Mouse (Mus musculus) layer of hippocampus, postnatal 10 days (tissue): ENCODE data around the gene Gm28042. TPM values are rescaled to one million over a fixed set of nuclear protein-coding genes. Genes with fewer than 3 reads are reported as not detected.

Source experiments
- DNase-seq, 2 experiments: peaks; one replicate each; pipeline ENCODE4 v3.0.0; 2021; ENCODE audit warnings: low spot score in 2 of 2
- long read RNA-seq: library from polyadenylated mRNA; stranded (forward); transcript quantifications from one replicate; pipeline ENCODE4 v2.0.0, GENCODE M21; 2023
- total RNA-seq, 2 experiments: library from RNA; stranded (reverse); gene quantifications; 2 replicates each; pipeline ENCODE4 v1.2.3; 2021

Gene Gm28042
- total RNA-seq = 1 to 10 TPM; 2.2 to 3.1 TPM
- long read RNA-seq, partial matches to known transcripts = 1 of 7 reads
- long read RNA-seq, other reads (novel, unspliced or antisense) = 6 of 7 reads

- DNase-seq = peak; percentile 88 to 91
Observed at GRCm38 (mm10) chr2:120026984-120027949, at the start of gene Gm28042, which contains the start of gene Jmjd7. Gene Gm28042 (plus strand): TSS chr2:120027493. Gene Jmjd7 (plus strand): TSS chr2:120027483.

GRCm38 (mm10) chr2:119980343-119980986 lies 46.8 kb upstream of the Gm28042 start:
- no peak for DNase-seq

GRCm38 (mm10) chr2:119981631-119982030 lies 45.7 kb upstream of the Gm28042 start:
- no peak for DNase-seq

- DNase-seq = no peak
Observed at GRCm38 (mm10) chr2:119985871-119986270, 41.4 kb upstream of the Gm28042 start.

GRCm38 (mm10) chr2:119986369-119986768 lies 40.9 kb upstream of the Gm28042 start:
- DNase-seq = no peak

- DNase-seq = no peak
Observed at GRCm38 (mm10) chr2:119987441-119987840, 39.9 kb upstream of the Gm28042 start.

- DNase-seq = no peak
Observed at GRCm38 (mm10) chr2:119988952-119989351, 38.3 kb upstream of the Gm28042 start.

GRCm38 (mm10) chr2:119990881-119991280 lies 36.4 kb upstream of the Gm28042 start:
- DNase-seq = no peak

- DNase-seq = no peak
Observed at GRCm38 (mm10) chr2:119992349-119992748, 34.9 kb upstream of the Gm28042 start.

- no peak for DNase-seq
Observed at GRCm38 (mm10) chr2:119993515-119993914, 33.8 kb upstream of the Gm28042 start.

GRCm38 (mm10) chr2:119994839-119995238 lies 32.5 kb upstream of the Gm28042 start:
- no peak for DNase-seq

- no peak for DNase-seq
Observed at GRCm38 (mm10) chr2:119995391-119996281, 31.7 kb upstream of the Gm28042 start.

- no peak for DNase-seq
Observed at GRCm38 (mm10) chr2:119997354-119997753, 29.9 kb upstream of the Gm28042 start.

- DNase-seq = no peak
Observed at GRCm38 (mm10) chr2:119999731-120000130, 27.6 kb upstream of the Gm28042 start.

GRCm38 (mm10) chr2:120000882-120001584 lies 26.3 kb upstream of the Gm28042 start:
- no peak for DNase-seq

GRCm38 (mm10) chr2:120001956-120002355 lies 25.3 kb upstream of the Gm28042 start:
- no peak for DNase-seq

- no peak for DNase-seq
Observed at GRCm38 (mm10) chr2:120003970-120004369, 23.3 kb upstream of the Gm28042 start.

GRCm38 (mm10) chr2:120006696-120007095 lies 20.6 kb upstream of the Gm28042 start:
- DNase-seq = no peak

GRCm38 (mm10) chr2:120007680-120008210 lies 19.5 kb upstream of the Gm28042 start:
- DNase-seq = no peak

GRCm38 (mm10) chr2:120008672-120009071 lies 18.6 kb upstream of the Gm28042 start:
- no peak for DNase-seq
